Mouse (Mus musculus): ENCODE measurements around the gene Plekha7.

DNA sequence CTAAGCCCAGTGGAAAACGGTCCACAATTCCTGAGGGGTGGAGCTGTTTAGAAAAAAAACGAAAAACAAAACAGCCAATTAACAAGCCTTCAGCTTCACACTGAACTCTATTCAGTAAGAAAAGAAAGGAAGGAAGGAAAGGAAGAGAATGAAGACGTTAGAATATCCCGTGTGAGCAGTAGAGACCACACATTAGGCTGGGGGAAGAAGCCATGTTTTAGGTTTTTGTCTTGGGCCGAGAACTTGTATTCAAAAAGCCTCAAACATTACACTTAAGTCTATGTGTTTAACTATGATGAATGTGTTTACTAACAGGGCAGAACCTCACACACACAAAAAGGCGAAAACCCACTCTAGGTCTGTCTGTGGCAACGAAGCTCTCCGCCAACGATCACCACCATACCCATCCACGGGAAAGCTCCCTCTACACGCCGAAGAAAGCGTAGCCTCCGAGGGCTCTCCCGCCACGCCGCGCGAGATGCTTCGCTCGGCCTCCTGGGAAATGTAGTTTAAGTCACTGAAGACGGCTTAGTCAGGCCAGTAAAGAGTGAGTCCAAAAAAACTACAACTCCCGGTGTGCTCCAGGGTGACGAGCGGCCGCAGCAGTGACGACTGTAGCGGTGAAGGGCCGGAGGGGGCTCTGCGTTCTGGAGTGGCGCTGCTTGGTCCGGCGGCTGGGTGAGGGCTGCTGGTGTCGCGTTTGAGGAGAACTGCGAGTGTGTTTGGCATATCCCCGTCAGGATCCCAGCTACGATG, 215.3 kb downstream of the Plekha7 start:
- TF ChIP-seq POLR2A (IDR thresholded peaks at IDR 0.05; ENCODE audit: control insufficient read depth, extremely low read depth, insufficient read depth, low read length, poor library complexity) (peak; percentile 83), CTCF (IDR thresholded peaks at IDR 0.05; ENCODE audit: borderline replicate concordance, control insufficient read depth, extremely low read depth, insufficient read depth, low read length, poor library complexity) (peak; percentile 64; the same call in 1 of the 2 replicates)

All from thymus, adult 2 months (tissue).